Mouse (Mus musculus) embryonic fibroblast, embryonic 13.5 days (primary cell): ENCODE measurements around the gene Bbc3.

Source experiments
- CTCF ChIP-seq: IDR thresholded peaks from 2 replicates; pipeline ENCODE4 v1.5.1; 2011; ENCODE audit warnings: mild to moderate bottlenecking, control low read depth, low read length, moderate library complexity, borderline replicate concordance; ENCODE audit not compliant: insufficient read depth
- POLR2A ChIP-seq: IDR thresholded peaks from 2 replicates; pipeline ENCODE4 v1.6.1; 2011; ENCODE audit warnings: low read depth, mild to moderate bottlenecking, control low read depth, low read length, moderate library complexity

- TF ChIP-seq CTCF (no peak), POLR2A (no peak)
Observed at GRCm38 (mm10) chr7:16355854-16356594, 47.8 kb downstream of the Bbc3 start.
